Mouse (Mus musculus) intestine, embryonic 16.5 days (tissue): ENCODE results near the gene Cul4a. TPM values are rescaled to one million over a fixed set of nuclear protein-coding genes. Genes with fewer than 3 reads are reported as not detected.
A peak's percentile ranks its signal among the peaks of the same experiment; 100 is the strongest.
"Not testable (repeated sequence)": the region's sequence is repeated elsewhere in the genome, so short reads cannot be mapped to it uniquely, and the experiment has no call there.

Source experiments
- ATAC-seq: fragments of 200-750 bp; cut with Nextera tagmentation; 2 replicates; pipeline ENCODE4 v1.8.0; 2017; ENCODE audit warnings: moderate TSS enrichment, moderate library complexity
- H3K27ac ChIP-seq: fragments of 300-500 bp; sonication (generic); 2 replicates; pipeline ENCODE4 v1.5.1; 2014; ENCODE audit warnings: mild to moderate bottlenecking, low read length
- H3K27me3 ChIP-seq: fragments of 300-500 bp; sonication (generic); replicated peaks from 2 replicates; pipeline ENCODE4 v1.6.1; 2014; ENCODE audit warnings: low read length, control low read depth, mixed read lengths; ENCODE audit not compliant: control insufficient read depth, insufficient read depth
- H3K36me3 ChIP-seq: fragments of 300-500 bp; sonication (generic); 2 replicates; pipeline ENCODE4 v1.6.1; 2014; ENCODE audit warnings: low read length, control low read depth; ENCODE audit not compliant: control insufficient read depth, insufficient read depth
- H3K4me1 ChIP-seq: fragments of 300-500 bp; sonication (generic); 2 replicates; pipeline ENCODE4 v1.6.1; 2014; ENCODE audit warnings: low read length, control low read depth, mixed read lengths; ENCODE audit not compliant: control insufficient read depth, insufficient read depth
- H3K4me2 ChIP-seq: fragments of 300-500 bp; sonication (generic); 2 replicates; pipeline ENCODE4 v1.6.1; 2014; ENCODE audit warnings: low read depth, low read length, control low read depth
- H3K4me3 ChIP-seq: fragments of 300-500 bp; sonication (generic); 2 replicates; pipeline ENCODE4 v1.5.1; 2014; ENCODE audit warnings: mild to moderate bottlenecking, low read length
- H3K9ac ChIP-seq: fragments of 300-500 bp; sonication (generic); 2 replicates; pipeline ENCODE4 v1.6.1; 2014; ENCODE audit warnings: low read depth, low read length
- H3K9me3 ChIP-seq: fragments of 300-500 bp; sonication (generic); 2 replicates; pipeline ENCODE4 v1.6.1; 2016; ENCODE audit warnings: low read length, control low read depth; ENCODE audit not compliant: control insufficient read depth
- WGBS: fragments of 180-500 bp; shearing (Covaris S2); extraction: QIAGEN DNeasy Blood & Tissue Kit; methylation state at CpG from one replicate; pipeline ENCODE4 v1.1.7; 2014; 5-methylcytosine and 5-hydroxymethylcytosine counted together
- polyA plus RNA-seq: library from polyadenylated mRNA; unstranded; fragments of >200 nt; fragmentation: Nextera tagmentation; extraction: Ambion mirVana; gene quantifications from 2 replicates; pipeline ENCODE4 v1.2.1, GENCODE M21; 2015

The Cul4a gene
- polyA plus RNA-seq, 1 experiment from 2014 or later: 81.5 TPM

DNA sequence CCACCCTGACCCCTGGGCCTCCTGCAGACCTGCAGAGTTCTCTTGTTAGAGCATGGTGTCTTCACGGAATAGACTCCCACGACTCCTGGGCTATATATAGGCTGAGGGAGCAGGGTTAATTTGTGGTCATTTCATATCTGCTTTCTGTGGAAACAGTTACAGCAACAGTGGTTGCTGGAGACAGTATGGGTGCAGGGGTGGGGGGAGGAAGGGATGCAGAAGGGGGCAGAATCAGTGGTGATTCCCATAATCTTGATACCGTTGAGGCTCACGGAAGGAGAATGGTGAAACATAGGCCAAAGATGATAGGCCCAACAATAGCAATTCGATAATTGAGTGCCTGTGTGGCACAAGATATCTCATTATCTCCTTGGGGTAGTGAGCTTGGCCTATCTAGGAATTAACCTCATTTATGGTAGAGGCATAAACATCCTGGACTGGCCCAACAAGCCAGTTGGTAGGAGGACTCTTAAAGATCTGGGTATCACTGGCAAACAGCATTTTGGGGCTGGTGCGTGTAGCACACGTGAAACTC lies 17.5 kb downstream of the Cul4a start:
- Histone ChIP-seq H3K9me3 (no peaks in the 10 kb centered on the region), H3K9ac (no peak overlapping the region), H3K4me3 (no peak overlapping the region), H3K36me3 (peaks cover 16% of the 10 kb centered on the region; the same call in 1 of the 2 replicates), H3K27me3 (no peaks in the 10 kb centered on the region), H3K27ac (no peak overlapping the region), H3K4me1 (no peaks in the 10 kb centered on the region), H3K4me2 (no peak overlapping the region)
- WGBS: 95% methylated on average over 7 of the region's 7 CpGs
- ATAC-seq: no peak

GRCm38 (mm10) chr8:13124897-13125296 lies 19.5 kb downstream of the Cul4a start:
- H3K4me2 ChIP-seq: no peak overlapping the region
- H3K4me1 ChIP-seq: no peaks in the 10 kb centered on the region
- no peak for ATAC-seq
- no peaks in the 10 kb centered on the region for H3K27me3 ChIP-seq
- H3K9ac ChIP-seq: no peak overlapping the region
- WGBS: 90% methylated on average over 8 of the region's 8 CpGs
- H3K36me3 ChIP-seq: peaks cover 18% of the 10 kb centered on the region; the same call in 1 of the 2 replicates
- H3K9me3 ChIP-seq: no peaks in the 10 kb centered on the region
- H3K27ac ChIP-seq: no peak overlapping the region
- H3K4me3 ChIP-seq: no peak overlapping the region

DNA sequence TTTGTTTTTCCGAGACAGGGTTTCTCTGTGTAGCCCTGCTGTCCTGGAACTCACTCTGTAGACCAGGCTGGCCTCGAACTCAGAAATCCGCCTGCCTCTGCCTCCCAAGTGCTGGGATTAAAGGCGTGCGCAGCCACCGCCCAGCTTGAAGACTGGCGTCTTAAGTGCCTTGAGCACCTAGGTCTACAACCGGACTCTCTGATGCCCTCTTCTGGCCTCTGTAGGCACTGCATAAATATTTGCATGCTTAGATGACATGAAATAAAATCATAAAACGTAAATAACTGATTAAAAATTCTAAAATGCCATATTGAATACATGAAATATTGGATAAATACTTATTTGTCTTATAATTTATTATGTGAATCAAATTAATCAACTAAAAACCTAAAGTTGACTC lies 26.8 kb downstream of the Cul4a start:
- H3K27me3 ChIP-seq, H3K4me2 ChIP-seq, H3K27ac ChIP-seq, ATAC-seq, H3K9me3 ChIP-seq, H3K4me1 ChIP-seq, H3K4me3 ChIP-seq, H3K9ac ChIP-seq: not testable (repeated sequence)
- 68% methylated on average over 9 of the region's 9 CpGs for WGBS
- H3K36me3 ChIP-seq: peaks cover 28% of the 10 kb centered on the region

- H3K36me3 ChIP-seq: peaks cover 52% of the 10 kb centered on the region
- H3K9me3 ChIP-seq: no peaks in the 10 kb centered on the region
- no peak overlapping the region for H3K4me2 ChIP-seq
- no peak overlapping the region for H3K27ac ChIP-seq
- no peak overlapping the region for H3K4me3 ChIP-seq
- ATAC-seq: peak; percentile 66
- no peaks in the 10 kb centered on the region for H3K27me3 ChIP-seq
- H3K9ac ChIP-seq: no peak overlapping the region
- no peaks in the 10 kb centered on the region for H3K4me1 ChIP-seq
- 87% methylated on average over 6 of the region's 6 CpGs for WGBS
These were observed 34.3 kb downstream of the Cul4a start for GRCm38 (mm10) chr8:13139641-13140182.

DNA sequence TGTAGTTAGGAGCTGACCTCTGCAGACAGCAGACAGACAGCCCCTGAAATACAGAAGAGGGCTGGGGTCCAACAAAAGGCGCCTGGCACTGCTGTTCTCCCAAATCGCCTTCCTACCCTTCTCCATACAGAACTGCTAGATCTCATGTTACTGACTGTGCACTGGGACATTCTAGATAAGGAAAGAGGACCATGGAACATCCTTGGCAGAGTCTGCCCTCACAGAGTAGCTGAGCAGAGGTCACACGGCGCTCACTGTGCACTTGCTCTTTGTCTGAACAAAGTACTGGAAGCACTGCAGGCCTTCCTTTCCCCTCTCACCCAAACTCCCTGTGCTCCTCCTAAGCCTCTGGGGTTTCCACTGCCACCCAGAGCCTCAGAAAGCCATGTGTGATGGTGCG lies 36.3 kb downstream of the Cul4a start:
- Histone ChIP-seq H3K9ac (no peak overlapping the region), H3K27me3 (no peaks in the 10 kb centered on the region), H3K4me1 (no peaks in the 10 kb centered on the region), H3K36me3 (peaks cover 50% of the 10 kb centered on the region), H3K4me3 (no peak overlapping the region), H3K4me2 (no peak overlapping the region), H3K9me3 (no peaks in the 10 kb centered on the region), H3K27ac (no peak overlapping the region)
- ATAC-seq: no peak
- 88% methylated on average over 5 of the region's 5 CpGs for WGBS

GRCm38 (mm10) chr8:13148476-13148875 lies 43.1 kb downstream of the Cul4a start:
- Histone ChIP-seq H3K27me3 (no peaks in the 10 kb centered on the region), H3K9ac (no peak overlapping the region), H3K4me2 (no peak overlapping the region), H3K4me3 (no peak overlapping the region), H3K9me3 (no peaks in the 10 kb centered on the region), H3K36me3 (peaks cover 18% of the 10 kb centered on the region), H3K4me1 (no peaks in the 10 kb centered on the region), H3K27ac (no peak overlapping the region)
- WGBS: 85% methylated on average over 2 of the region's 2 CpGs
- no peak for ATAC-seq

GRCm38 (mm10) chr8:13149287-13149686 lies 43.9 kb downstream of the Cul4a start:
- Histone ChIP-seq H3K4me3 (no peak overlapping the region), H3K9ac (no peak overlapping the region), H3K27ac (no peak overlapping the region), H3K4me2 (no peak overlapping the region), H3K27me3 (no peaks in the 10 kb centered on the region), H3K36me3 (peaks cover 16% of the 10 kb centered on the region), H3K9me3 (no peaks in the 10 kb centered on the region), H3K4me1 (no peaks in the 10 kb centered on the region)
- WGBS: 95% methylated on average over 2 of the region's 2 CpGs
- no peak for ATAC-seq

DNA sequence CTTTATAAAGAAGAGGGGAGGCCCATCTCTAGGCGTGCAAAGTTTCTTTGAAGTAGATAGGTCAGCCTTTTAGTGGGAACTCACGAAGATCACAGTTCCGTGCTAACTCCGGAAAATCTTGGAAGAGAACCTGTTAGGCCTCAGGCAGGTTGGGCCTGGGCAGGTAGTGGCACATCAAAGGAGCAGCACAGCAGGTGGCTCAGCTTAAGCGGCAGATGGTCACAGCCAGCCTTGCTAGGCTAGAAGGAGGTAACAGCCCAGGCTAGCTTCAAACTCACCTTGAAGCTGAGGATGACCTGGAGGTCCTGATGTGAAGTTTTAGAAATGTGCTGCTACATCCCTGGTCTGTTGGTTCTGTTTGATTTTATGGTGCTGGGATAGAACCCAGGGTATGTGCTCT lies 44.4 kb downstream of the Cul4a start:
- no peak overlapping the region for H3K4me2 ChIP-seq
- no peak overlapping the region for H3K9ac ChIP-seq
- no peaks in the 10 kb centered on the region for H3K27me3 ChIP-seq
- no peak for ATAC-seq
- no peaks in the 10 kb centered on the region for H3K4me1 ChIP-seq
- H3K36me3 ChIP-seq: peaks cover 13% of the 10 kb centered on the region
- WGBS: 56% methylated on average over 5 of the region's 5 CpGs
- H3K27ac ChIP-seq: no peak overlapping the region
- H3K9me3 ChIP-seq: no peaks in the 10 kb centered on the region
- H3K4me3 ChIP-seq: no peak overlapping the region

DNA sequence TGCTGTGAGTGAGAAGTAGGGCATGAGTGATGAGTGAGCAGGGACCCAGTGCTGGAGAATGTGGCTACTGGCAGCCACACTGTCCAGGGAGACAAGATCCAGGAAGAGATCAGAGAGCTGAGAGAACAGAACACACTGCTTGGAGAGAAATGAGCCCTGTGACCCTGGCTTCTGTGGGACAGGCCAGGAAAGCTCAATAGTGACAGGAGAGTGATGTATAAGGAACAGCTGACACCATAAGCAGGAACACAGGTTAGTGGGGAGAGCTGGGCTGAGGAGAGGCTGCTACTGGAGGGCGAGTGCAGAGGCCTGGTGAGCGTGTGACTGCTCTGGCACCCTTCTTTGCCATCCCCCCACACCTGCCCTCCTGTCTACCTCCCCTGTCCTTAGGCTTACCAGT lies 45.5 kb downstream of the Cul4a start:
- WGBS: 96% methylated on average over 2 of the region's 2 CpGs
- Histone ChIP-seq H3K36me3 (peaks cover 10% of the 10 kb centered on the region), H3K9me3 (no peaks in the 10 kb centered on the region), H3K4me1 (no peaks in the 10 kb centered on the region), H3K4me2 (no peak overlapping the region), H3K4me3 (no peak overlapping the region), H3K27me3 (no peaks in the 10 kb centered on the region), H3K9ac (no peak overlapping the region), H3K27ac (no peak overlapping the region)
- no peak for ATAC-seq

DNA sequence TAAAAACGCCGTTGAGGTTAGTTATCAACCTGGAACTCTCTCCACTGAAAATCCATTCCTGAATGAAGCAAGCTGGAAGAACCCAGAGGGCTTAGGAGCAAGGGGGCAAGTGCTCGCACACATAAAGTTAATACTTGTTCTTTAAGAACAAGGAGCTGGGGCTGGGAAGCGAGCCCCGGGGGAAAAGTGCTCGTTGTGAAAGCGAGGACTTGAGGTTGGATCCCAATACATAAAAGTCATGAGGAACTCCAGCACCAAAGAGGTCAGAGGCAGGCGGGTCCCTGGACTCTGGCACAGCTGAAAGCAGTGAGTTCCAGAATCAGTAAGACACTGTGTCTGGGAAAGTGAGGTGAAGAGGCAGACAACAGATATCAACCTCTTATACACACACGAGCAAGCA lies 48.7 kb downstream of the Cul4a start:
- no peak for ATAC-seq
- Histone ChIP-seq H3K27ac (no peak overlapping the region), H3K27me3 (no peaks in the 10 kb centered on the region), H3K9ac (no peak overlapping the region), H3K4me3 (no peak overlapping the region), H3K36me3 (peaks cover under 1% of the 10 kb centered on the region; the same call in 1 of the 2 replicates), H3K9me3 (no peaks in the 10 kb centered on the region), H3K4me1 (0 out of 2 replicates have a peak, but pooled peaks cover 2% of the 10 kb centered on the region), H3K4me2 (no peak overlapping the region)
- 84% methylated on average over 9 of the region's 9 CpGs for WGBS
